Mouse (Mus musculus) intestine, embryonic 16.5 days (tissue): Measurements from ENCODE around the gene Cdcp1. TPM values are rescaled to one million over a fixed set of nuclear protein-coding genes. Genes with fewer than 3 reads are reported as not detected.

Experiments
- ATAC-seq: fragments of 200-750 bp; cut with Nextera tagmentation; 2 replicates; pipeline ENCODE4 v1.8.0; 2017; ENCODE audit warnings: moderate TSS enrichment, moderate library complexity
- H3K27ac ChIP-seq: fragments of 300-500 bp; sonication (generic); 2 replicates; pipeline ENCODE4 v1.5.1; 2014; ENCODE audit warnings: mild to moderate bottlenecking, low read length
- H3K27me3 ChIP-seq: fragments of 300-500 bp; sonication (generic); replicated peaks from 2 replicates; pipeline ENCODE4 v1.6.1; 2014; ENCODE audit warnings: low read length, control low read depth, mixed read lengths; ENCODE audit not compliant: control insufficient read depth, insufficient read depth
- H3K36me3 ChIP-seq: fragments of 300-500 bp; sonication (generic); 2 replicates; pipeline ENCODE4 v1.6.1; 2014; ENCODE audit warnings: low read length, control low read depth; ENCODE audit not compliant: control insufficient read depth, insufficient read depth
- H3K4me1 ChIP-seq: fragments of 300-500 bp; sonication (generic); 2 replicates; pipeline ENCODE4 v1.6.1; 2014; ENCODE audit warnings: low read length, control low read depth, mixed read lengths; ENCODE audit not compliant: control insufficient read depth, insufficient read depth
- H3K4me2 ChIP-seq: fragments of 300-500 bp; sonication (generic); 2 replicates; pipeline ENCODE4 v1.6.1; 2014; ENCODE audit warnings: low read depth, low read length, control low read depth
- H3K4me3 ChIP-seq: fragments of 300-500 bp; sonication (generic); 2 replicates; pipeline ENCODE4 v1.5.1; 2014; ENCODE audit warnings: mild to moderate bottlenecking, low read length
- H3K9ac ChIP-seq: fragments of 300-500 bp; sonication (generic); 2 replicates; pipeline ENCODE4 v1.6.1; 2014; ENCODE audit warnings: low read depth, low read length
- H3K9me3 ChIP-seq: fragments of 300-500 bp; sonication (generic); 2 replicates; pipeline ENCODE4 v1.6.1; 2016; ENCODE audit warnings: low read length, control low read depth; ENCODE audit not compliant: control insufficient read depth
- WGBS: fragments of 180-500 bp; shearing (Covaris S2); extraction: QIAGEN DNeasy Blood & Tissue Kit; methylation state at CpG from one replicate; pipeline ENCODE4 v1.1.7; 2014; 5-methylcytosine and 5-hydroxymethylcytosine counted together
- polyA plus RNA-seq: library from polyadenylated mRNA; unstranded; fragments of >200 nt; fragmentation: Nextera tagmentation; extraction: Ambion mirVana; gene quantifications from 2 replicates; pipeline ENCODE4 v1.2.1, GENCODE M21; 2015

Gene Cdcp1
- polyA plus RNA-seq, 1 experiment from 2014 or later, result 14.2 TPM

- H3K36me3 ChIP-seq, result peaks cover 18% of the 10 kb centered on the region
- peak; percentile 67 for ATAC-seq
These were observed 92.0 kb downstream of the Cdcp1 start for GRCm38 (mm10) chr9:123123571-123124412.

GRCm38 (mm10) chr9:123123017-123123416 is 92.8 kb downstream of the Cdcp1 start:
- H3K27me3 ChIP-seq, result no peaks in the 10 kb centered on the region
- H3K4me3 ChIP-seq, result no peak overlapping the region
- peaks cover 19% of the 10 kb centered on the region for H3K36me3 ChIP-seq
- 93% methylated on average over 3 of the region's 3 CpGs for WGBS
- H3K4me1 ChIP-seq, result 0 out of 2 replicates have a peak, but pooled peaks cover 6% of the 10 kb centered on the region
- no peak overlapping the region for H3K9ac ChIP-seq
- no peaks in the 10 kb centered on the region for H3K9me3 ChIP-seq
- ATAC-seq, result no peak
- no peak overlapping the region for H3K27ac ChIP-seq
- H3K4me2 ChIP-seq, result no peak overlapping the region

More at GRCm38 (mm10) chr9:123123571-123124412, 92.0 kb downstream of the Cdcp1 start:
- no peaks in the 10 kb centered on the region for H3K9me3 ChIP-seq
- 89% methylated on average over 6 of the region's 6 CpGs for WGBS
- no peak overlapping the region for H3K27ac ChIP-seq
- no peak overlapping the region for H3K4me3 ChIP-seq
- H3K4me2 ChIP-seq, result no peak overlapping the region
- H3K9ac ChIP-seq, result no peak overlapping the region; the same call in 1 of the 2 replicates
- 0 out of 2 replicates have a peak, but pooled peaks cover 6% of the 10 kb centered on the region for H3K4me1 ChIP-seq
- H3K27me3 ChIP-seq, result no peaks in the 10 kb centered on the region

Other genes starting within 250 kb of the Cdcp1 start
- gene Tmem42, start 194.7 kb downstream of the Cdcp1 start, polyA plus RNA-seq, result 19.9 and 20.2 TPM in 2 replicates
- gene Tgm4, start 181.3 kb downstream of the Cdcp1 start, polyA plus RNA-seq, result 0.37 and 0.42 TPM in 2 replicates
- gene Zdhhc3, start 102.8 kb downstream of the Cdcp1 start, polyA plus RNA-seq, result 75.8 and 76.9 TPM in 2 replicates
- 130 and 146 TPM in 2 replicates for gene Exosc7, start 102.8 kb downstream of the Cdcp1 start, polyA plus RNA-seq
- 0.27 and 0.42 TPM in 2 replicates for gene Clec3b, start 65.1 kb downstream of the Cdcp1 start, polyA plus RNA-seq
- 1.7 and 6.0 TPM in 2 replicates for gene Tmem158, start 44.7 kb upstream of the Cdcp1 start, polyA plus RNA-seq
- gene Lars2, start 150.9 kb upstream of the Cdcp1 start, polyA plus RNA-seq, result 508 and 585 TPM in 2 replicates